Mouse (Mus musculus) right cerebral cortex, postnatal 4 days (tissue): ENCODE data around the gene Mcat.

Source experiments
- DNase-seq: peaks from one replicate; pipeline ENCODE4 v3.0.0-alpha.2; 2022

Mcat gene

DNA sequence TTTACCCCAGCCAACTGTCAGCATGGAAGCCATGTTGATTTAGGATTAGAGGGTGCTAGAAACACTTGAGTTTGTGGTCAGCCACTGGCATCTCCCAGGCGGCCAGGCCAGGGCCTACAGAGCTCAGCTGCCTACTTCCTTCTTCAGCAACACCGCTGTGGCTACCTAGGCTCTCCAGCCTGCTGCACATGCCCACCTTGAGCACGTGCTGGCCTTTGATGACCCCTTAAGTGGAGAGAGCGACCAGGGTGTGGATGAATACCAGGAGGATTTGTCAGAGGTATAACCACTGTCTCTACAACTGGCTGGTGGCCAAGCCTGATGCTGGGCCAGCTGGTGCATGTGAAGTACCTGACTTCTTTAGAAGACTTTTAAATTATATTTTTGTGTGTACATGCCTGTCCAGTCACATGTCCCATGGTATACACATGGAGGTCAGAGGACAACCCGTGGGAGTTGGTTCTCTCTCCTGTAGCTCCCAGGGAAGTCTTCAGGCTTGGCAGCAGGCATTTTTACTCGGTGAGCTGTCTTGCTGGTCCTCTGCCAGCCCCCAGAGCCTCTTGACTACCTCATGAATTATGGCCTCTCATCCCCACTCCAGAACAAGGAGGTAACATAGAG lies 11.3 kb upstream of the Mcat start:
- DNase-seq = no peak

GRCm38 (mm10) chr15:83573606-83574005 lies 10.0 kb upstream of the Mcat start:
- DNase-seq = no peak

DNA sequence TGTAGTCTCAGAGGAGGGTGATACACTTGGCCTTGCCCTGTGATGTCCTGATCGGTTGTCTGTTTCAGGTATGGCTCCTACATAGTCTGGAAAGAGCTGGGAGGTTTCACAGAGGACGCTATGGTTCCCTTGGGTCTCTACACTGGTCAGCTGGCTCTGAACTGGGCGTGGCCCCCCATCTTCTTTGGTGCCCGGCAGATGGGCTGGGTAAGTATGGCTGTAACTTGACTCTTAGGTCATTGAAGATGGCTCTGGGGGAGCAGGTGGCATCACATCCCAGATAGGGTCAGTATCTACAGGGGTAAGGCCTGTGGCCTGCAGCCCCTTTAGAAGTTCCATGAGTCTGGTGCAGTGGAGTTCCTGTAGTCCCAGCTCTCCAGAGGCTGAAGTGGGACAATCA lies 8.5 kb upstream of the Mcat start:
- DNase-seq = no peak

DNA sequence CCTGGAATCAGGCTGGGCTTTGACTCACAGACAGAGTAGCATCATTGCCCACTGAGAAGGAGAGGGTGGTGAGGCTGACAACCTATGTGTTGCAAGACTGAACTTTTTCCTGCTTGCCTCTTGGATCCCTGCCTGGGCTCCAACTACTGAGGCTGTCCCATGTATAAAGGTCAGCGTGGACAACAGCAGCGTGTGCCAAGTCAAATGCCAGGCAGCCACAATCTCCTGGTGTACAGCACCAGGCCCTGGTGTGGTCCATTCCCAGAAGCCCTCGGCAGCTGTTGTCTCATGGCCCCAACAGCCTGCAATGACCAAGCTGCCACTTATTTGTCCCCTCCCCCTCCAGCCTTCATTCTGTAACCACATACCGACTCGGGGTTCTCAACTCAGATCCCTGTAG lies 8.0 kb upstream of the Mcat start:
- no peak for DNase-seq

DNA sequence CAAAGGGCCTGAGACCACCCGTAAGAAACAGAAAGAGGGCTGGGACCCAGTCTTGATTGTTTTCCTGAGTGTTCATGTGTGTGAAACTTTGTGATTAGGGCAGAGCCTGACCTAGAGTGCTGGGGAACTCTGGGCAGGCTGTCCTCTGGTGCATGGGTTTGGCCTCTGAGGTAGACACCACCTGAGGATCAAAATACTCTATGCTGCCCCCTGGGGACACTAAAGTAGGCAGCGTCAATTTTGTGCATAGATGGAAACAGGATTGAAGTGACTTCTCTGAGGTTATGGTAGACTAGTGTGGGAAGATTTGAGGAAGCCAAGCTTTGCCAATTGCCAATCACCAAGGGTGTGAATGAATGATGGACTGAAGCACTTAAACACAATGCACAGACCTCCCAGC lies 7.1 kb upstream of the Mcat start:
- no peak for DNase-seq

- no peak for DNase-seq
Measured at GRCm38 (mm10) chr15:83569682-83570081, 6.1 kb upstream of the Mcat start.

GRCm38 (mm10) chr15:83568544-83568943 lies 5.0 kb upstream of the Mcat start:
- DNase-seq = no peak

GRCm38 (mm10) chr15:83567728-83568127 lies 4.1 kb upstream of the Mcat start:
- no peak for DNase-seq

- no peak for DNase-seq
Measured at GRCm38 (mm10) chr15:83566006-83566405, 2.4 kb upstream of the Mcat start.

DNA sequence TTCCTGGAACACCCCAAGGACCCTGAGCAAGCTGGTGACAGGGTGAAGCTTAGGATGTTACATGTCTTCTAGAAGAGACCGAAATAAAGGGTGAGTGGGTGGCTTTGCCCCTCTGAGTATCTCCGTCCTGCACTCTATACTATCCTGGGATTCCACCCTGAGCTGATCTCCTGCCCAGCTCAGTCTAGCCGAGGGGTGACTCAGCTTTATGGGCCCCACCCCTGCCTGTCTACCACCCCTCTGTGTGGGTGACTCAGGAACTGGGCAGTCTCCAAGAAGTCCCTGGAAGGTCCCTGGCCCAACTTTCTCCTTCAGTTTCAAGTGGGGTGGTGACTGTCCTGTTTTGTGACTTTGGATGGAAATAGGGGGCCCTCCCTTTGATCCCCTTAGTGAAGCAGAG lies 1.8 kb upstream of the Mcat start:
- no peak for DNase-seq

- no peak for DNase-seq
Measured at GRCm38 (mm10) chr15:83563857-83564651, 467 bp upstream of the Mcat start.

DNA sequence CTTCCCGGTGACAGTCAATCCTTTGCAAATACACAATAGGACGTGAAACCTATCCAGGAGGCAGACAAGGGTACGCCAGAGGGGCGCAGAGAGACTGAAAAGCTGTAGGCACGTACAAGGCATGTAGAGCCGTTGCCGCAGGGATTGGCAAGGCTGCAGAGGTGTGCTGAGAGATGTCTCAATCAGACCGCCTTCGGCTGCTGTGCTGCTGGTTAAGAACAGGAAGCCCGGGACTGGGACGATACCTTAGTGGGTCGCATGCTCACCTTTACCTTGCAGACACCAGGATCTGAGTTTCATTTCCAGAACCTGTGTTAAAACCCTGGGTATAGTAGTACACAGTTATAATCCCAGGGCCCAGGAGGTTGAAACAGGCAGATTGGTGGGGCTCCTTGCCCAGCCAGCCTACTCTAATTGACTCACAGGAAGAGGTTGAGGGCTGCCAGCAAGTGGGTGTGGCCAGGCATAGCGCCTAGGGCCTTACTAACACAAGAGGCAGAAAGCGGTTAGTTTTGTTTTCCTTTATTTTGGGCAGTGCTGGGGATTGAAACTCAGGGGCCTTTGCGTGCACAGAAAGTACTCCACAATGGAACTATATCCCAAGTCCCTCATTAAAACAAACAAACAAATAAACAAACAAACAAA lies 839 bp downstream of the Mcat start:
- DNase-seq = peak; percentile 30

DNA sequence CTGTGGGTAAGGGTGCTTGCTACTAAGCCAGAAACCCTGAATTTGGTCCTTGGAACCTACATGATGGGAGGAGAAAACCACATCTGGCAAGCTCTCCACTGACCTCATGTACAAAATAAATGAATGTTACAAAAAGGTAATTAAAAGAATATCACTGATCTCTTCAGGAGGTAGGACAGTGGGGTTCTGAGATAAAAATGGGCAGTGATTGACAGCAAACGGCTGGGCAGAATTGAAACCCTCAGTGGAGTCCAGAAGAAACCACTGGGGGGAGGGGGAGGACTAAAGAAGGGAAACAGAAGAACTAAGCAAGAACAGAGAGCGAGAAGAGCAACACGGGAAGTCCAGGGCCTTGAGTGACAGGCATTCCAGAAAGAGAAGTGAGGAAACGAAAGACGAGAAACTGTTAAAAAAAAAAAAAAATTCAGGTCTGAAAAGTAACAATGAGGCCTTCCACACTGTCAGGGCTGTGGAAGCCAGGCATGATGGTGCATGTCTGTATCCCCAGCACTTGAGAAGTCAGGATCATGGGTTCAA lies 2.6 kb downstream of the Mcat start:
- no peak for DNase-seq

GRCm38 (mm10) chr15:83555161-83555974 lies 8.2 kb downstream of the Mcat start:
- peak; percentile 85 for DNase-seq

- DNase-seq = no peak
Measured at GRCm38 (mm10) chr15:83553831-83554230, 9.8 kb downstream of the Mcat start.

DNA sequence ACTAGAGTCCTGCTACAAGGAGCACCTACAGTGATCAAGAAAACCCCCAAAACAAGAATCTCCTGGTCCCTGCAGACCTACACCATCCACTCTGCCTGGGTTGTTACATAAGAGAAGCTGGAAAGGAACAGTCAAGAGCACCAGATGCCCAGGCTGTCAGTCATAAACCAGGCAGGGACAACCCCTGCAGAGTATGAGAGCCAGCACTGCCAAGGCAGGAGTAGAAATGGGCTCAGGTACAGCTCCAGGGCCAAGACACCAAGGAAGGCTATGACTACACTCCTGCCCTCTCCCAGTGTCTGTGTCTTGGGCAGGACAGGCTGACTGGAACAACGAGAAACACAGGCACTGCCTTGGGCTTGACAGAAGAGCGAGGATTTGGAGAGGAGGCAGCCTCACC lies 13.4 kb downstream of the Mcat start:
- no peak for DNase-seq

GRCm38 (mm10) chr15:83547144-83547543 lies 16.4 kb downstream of the Mcat start:
- DNase-seq = no peak

- no peak for DNase-seq
Measured at GRCm38 (mm10) chr15:83546029-83546428, 17.6 kb downstream of the Mcat start.

DNA sequence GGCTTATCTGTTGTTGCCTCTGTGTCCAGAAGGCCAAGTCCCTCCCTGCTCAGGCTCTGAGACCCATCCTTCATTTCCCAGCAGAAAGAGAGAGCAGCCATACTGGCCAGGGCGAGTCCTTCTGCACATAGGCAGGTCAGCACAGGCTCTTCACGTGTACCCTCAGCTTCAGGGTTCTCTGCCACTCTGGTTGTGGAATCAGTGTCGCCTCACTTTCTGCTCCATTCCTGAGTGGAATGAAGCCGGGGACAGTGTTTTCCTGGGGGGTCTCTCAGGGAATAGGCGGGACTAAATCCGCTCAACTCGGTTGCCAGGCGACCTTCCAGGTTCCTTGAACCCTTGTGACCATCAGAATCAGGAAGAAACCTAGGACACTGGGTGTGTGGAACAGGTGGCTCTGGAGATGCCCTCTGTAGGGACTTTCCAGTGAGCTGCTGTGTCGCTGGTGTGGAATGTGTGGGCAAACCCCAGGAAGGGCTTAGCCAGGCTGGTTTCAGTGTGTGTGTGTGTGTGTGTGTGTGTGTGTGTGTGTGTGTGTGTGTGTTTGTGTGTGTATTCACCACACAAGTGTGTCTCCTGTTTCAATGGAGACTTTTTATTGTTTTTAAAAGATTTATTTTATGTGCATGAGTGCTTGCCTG lies 21.8 kb downstream of the Mcat start:
- DNase-seq = no peak

- no peak for DNase-seq
Measured at GRCm38 (mm10) chr15:83539905-83540304, 23.7 kb downstream of the Mcat start.

GRCm38 (mm10) chr15:83538855-83539254 lies 24.7 kb downstream of the Mcat start:
- no peak for DNase-seq

DNA sequence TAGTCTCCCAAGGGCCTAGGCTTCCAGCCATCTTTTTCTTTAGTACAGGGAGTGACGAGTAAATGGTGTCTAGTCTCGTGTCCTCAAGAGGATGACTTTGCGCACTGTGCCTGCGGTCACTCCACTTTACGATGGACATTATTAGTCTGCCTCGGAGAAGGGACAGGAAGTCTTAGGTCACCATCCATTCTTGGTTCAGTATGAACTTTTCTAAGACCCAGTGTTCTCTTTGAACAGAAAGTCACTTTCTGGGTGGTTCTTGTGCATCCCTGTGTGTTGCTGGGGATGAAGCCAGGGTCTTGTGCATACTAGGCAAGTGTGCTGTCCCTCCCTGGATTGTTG lies 27.7 kb downstream of the Mcat start:
- no peak for DNase-seq
